Mouse (Mus musculus) CH12.LX (cell line): ENCODE data around the gene Gpr3.

Source experiments
- CHD2 ChIP-seq: IDR thresholded peaks from 2 replicates; pipeline ENCODE4 v1.6.1; 2011; ENCODE audit warnings: low read length, improper control_type of control experiment
- CTCF ChIP-seq, 2 experiments: IDR thresholded peaks in 1 of 2; conservative IDR thresholded peaks in 1 of 2; 2 replicates each; pipeline ENCODE4 v1.5.1; 2011 to 2012; ENCODE audit warnings: low read depth in 2 of 2, low read length in 2 of 2, improper control_type of control experiment in 1 of 2, inconsistent platforms in 1 of 2, mild to moderate bottlenecking in 1 of 2, moderate library complexity in 1 of 2
- ELF1 ChIP-seq: IDR thresholded peaks from 2 replicates; pipeline ENCODE4 v1.6.1; 2014; ENCODE audit warnings: low read depth, mild to moderate bottlenecking, inconsistent platforms, low read length, improper control_type of control experiment
- EP300 ChIP-seq: IDR thresholded peaks from 2 replicates; pipeline ENCODE4 v1.6.1; 2011; ENCODE audit warnings: low read length, improper control_type of control experiment
- JUND ChIP-seq: conservative IDR thresholded peaks from 2 replicates; pipeline ENCODE4 v1.6.1; 2011; ENCODE audit warnings: low read depth, low read length, improper control_type of control experiment
- MAFK ChIP-seq: IDR thresholded peaks from 2 replicates; pipeline ENCODE4 v1.6.1; 2011; ENCODE audit warnings: low read length, improper control_type of control experiment; ENCODE audit not compliant: insufficient replicate concordance
- MAX ChIP-seq: IDR thresholded peaks from 2 replicates; pipeline ENCODE4 v1.6.1; 2011; ENCODE audit warnings: low read length, improper control_type of control experiment
- MEF2A ChIP-seq: IDR thresholded peaks from 2 replicates; pipeline ENCODE4 v1.6.1; 2014; ENCODE audit warnings: low read depth, mild to moderate bottlenecking, inconsistent platforms, low read length, improper control_type of control experiment, borderline replicate concordance
- MXI1 ChIP-seq: IDR thresholded peaks from 2 replicates; pipeline ENCODE4 v1.6.1; 2011; ENCODE audit warnings: mild to moderate bottlenecking, low read depth, low read length, improper control_type of control experiment
- PAX5 ChIP-seq: IDR thresholded peaks from 2 replicates; pipeline ENCODE4 v1.6.1; 2012; ENCODE audit warnings: low read length, inconsistent platforms, mixed read lengths
- POLR2A ChIP-seq: IDR thresholded peaks from 2 replicates; pipeline ENCODE4 v1.6.1; 2011; ENCODE audit warnings: low read depth, mild to moderate bottlenecking, improper control_type of control experiment, low read length
- SIN3A ChIP-seq: IDR thresholded peaks from 2 replicates; pipeline ENCODE4 v1.6.1; 2012; ENCODE audit warnings: low read length, improper control_type of control experiment, inconsistent platforms
- USF1 ChIP-seq: IDR thresholded peaks from 2 replicates; pipeline ENCODE4 v1.6.1; 2014; ENCODE audit warnings: low read depth, mild to moderate bottlenecking, inconsistent platforms, low read length, improper control_type of control experiment

DNA sequence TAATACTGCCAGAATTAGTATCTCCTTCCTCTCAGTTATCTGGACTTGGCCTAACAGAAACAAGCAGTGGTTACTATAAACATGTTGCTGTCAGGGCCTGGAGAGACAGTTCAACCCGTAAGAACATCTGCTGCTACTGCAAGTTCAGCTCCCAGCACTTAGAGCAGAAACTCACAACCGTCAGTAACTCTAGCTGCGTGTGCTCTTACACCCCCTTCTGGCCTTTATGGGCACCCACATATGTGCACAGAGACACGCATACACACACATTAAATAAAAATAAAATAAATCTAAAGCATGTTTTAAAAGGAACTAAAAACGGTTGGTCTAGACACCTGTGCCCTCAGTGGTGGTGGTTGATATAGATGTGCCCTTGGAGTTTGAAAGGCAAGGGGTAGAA is 25.5 kb downstream of the Gpr3 start:
- no peak for TF ChIP-seq EP300
- no peak for TF ChIP-seq JUND
- TF ChIP-seq MEF2A: no peak
- no peak for TF ChIP-seq POLR2A
- no peak for TF ChIP-seq CHD2
- TF ChIP-seq MAX: no peak
- no peak for TF ChIP-seq SIN3A
- peak in 1 of 2 experiments; percentile 36; a peak in 1 of 4 replicates for TF ChIP-seq CTCF (conservative IDR thresholded peaks at IDR 0.05 in 1 of 2, IDR thresholded peaks at IDR 0.05 in 1 of 2; ENCODE audit: low read depth in 2 of 2, low read length in 2 of 2)
- TF ChIP-seq MXI1: no peak
- no peak for TF ChIP-seq MAFK
- TF ChIP-seq ELF1: no peak
- TF ChIP-seq PAX5: no peak
- no peak for TF ChIP-seq USF1
